Mouse (Mus musculus): Measurements from ENCODE around the gene Hmgb1. TPM values are rescaled to one million over a fixed set of nuclear protein-coding genes. Genes with fewer than 3 reads are reported as not detected.

Hmgb1 gene
- polyA plus RNA-seq, 1 experiment, result 173 TPM

- no peak overlapping the region for H3K27ac ChIP-seq (ENCODE audit: insufficient read depth, low read length)
- H3K4me1 ChIP-seq (ENCODE audit: control insufficient read depth, insufficient read depth, low read length), result peaks cover 2% of the 10 kb centered on the region; the same call in 1 of the 2 replicates
- TF ChIP-seq CTCF (IDR thresholded peaks at IDR 0.05; ENCODE audit: extremely low read depth, insufficient read depth, low read length) (no peak), POLR2A (IDR thresholded peaks at IDR 0.05; ENCODE audit: extremely low read depth, insufficient read depth, low read length) (no peak)
- no peak overlapping the region for H3K4me3 ChIP-seq (ENCODE audit: insufficient read depth, low read length)
Observed at GRCm38 (mm10) chr5:149003137-149003536, 181.2 kb downstream of the Hmgb1 start.

DNA sequence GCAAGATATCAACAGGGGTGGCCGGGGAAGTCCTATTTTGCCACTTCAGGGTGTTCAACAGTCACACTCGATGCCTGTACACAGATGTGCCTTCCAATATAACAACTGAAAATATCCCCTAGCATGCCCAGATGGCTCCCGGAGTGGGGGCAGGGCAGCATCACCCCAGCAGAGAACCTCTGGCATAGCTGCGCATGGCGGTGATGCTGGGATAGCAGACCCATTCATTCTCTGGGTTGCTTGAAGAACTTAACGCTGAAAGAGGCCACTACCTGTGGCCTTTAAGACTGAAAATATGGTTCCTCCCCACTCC, 181.5 kb downstream of the Hmgb1 start:
- Histone ChIP-seq H3K27ac (ENCODE audit: insufficient read depth, low read length) (no peak overlapping the region), H3K4me1 (ENCODE audit: control insufficient read depth, insufficient read depth, low read length) (peaks cover 2% of the 10 kb centered on the region; the same call in 1 of the 2 replicates), H3K4me3 (ENCODE audit: insufficient read depth, low read length) (no peak overlapping the region)
- TF ChIP-seq POLR2A (IDR thresholded peaks at IDR 0.05; ENCODE audit: extremely low read depth, insufficient read depth, low read length) (no peak), CTCF (IDR thresholded peaks at IDR 0.05; ENCODE audit: extremely low read depth, insufficient read depth, low read length) (no peak)

DNA sequence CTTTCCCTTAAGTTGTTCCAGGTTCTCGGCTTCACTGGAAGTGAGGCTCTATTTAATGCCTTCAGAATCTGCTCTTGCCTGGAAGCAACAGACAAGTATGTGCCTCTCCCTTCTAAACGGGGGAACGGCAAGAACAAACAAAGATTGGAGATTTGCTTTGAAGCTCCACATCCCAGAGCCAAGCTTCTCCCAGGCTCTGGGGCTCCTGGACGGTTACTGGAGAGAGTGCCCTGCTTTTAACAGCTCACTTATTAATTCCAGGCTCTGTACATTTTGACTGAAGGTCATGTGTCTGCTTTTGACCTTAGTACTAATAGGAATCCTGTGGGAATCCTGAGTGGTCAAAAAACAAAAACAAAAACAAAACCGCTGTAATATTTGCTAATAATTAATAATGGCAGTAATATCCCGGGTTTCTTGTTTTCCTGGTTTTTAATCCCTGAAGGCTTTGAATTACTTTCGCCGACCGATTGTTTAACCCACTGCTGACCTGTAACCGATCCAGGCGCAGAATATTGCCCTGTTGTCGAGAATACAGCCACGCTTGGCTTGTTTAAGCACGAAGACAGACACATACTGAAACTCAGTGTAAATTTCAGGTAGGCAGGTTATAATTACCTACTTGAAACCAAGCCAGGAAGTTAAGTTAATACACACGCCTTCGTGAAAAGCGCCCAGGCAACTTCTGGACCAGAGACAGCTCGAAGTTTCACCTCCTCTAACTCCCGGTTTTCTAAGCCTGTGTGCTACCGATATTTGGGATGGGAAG, 182.1 kb downstream of the Hmgb1 start:
- Histone ChIP-seq H3K4me3 (ENCODE audit: insufficient read depth, low read length) (no peak overlapping the region), H3K4me1 (ENCODE audit: control insufficient read depth, insufficient read depth, low read length) (no peaks in the 10 kb centered on the region; the same call in 1 of the 2 replicates), H3K27ac (ENCODE audit: insufficient read depth, low read length) (no peak overlapping the region)
- no peak for TF ChIP-seq CTCF (IDR thresholded peaks at IDR 0.05; ENCODE audit: extremely low read depth, insufficient read depth, low read length)
- no peak for TF ChIP-seq POLR2A (IDR thresholded peaks at IDR 0.05; ENCODE audit: extremely low read depth, insufficient read depth, low read length)

GRCm38 (mm10) chr5:148999802-149000201, 184.5 kb downstream of the Hmgb1 start:
- TF ChIP-seq POLR2A (IDR thresholded peaks at IDR 0.05; ENCODE audit: extremely low read depth, insufficient read depth, low read length) (no peak), CTCF (IDR thresholded peaks at IDR 0.05; ENCODE audit: extremely low read depth, insufficient read depth, low read length) (no peak)
- Histone ChIP-seq H3K27ac (ENCODE audit: insufficient read depth, low read length) (no peak overlapping the region), H3K4me1 (ENCODE audit: control insufficient read depth, insufficient read depth, low read length) (0 out of 2 replicates have a peak, but pooled peaks cover 2% of the 10 kb centered on the region), H3K4me3 (ENCODE audit: insufficient read depth, low read length) (no peak overlapping the region)

DNA sequence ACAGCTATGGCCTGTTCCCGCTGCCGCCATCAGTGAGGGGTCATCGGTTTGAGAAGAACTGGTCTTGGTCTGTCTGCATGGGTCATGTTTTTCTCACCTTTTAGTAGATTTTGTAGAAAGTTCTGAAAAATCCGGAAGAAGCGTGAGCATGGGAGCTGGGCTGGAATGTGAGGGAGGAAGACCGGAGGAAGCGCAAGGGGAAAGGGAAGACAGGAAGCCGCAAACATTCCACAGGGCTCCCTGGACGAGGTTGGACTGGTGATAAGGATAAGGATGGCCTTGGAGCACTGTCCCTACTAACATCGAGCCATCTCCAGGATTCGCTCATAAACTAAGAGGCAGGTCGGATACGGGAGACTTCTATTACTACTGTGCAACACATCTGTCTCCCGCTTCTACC, 185.8 kb downstream of the Hmgb1 start:
- H3K4me3 ChIP-seq (ENCODE audit: insufficient read depth, low read length), result no peak overlapping the region
- no peak overlapping the region for H3K27ac ChIP-seq (ENCODE audit: insufficient read depth, low read length)
- peaks cover 2% of the 10 kb centered on the region; the same call in 1 of the 2 replicates for H3K4me1 ChIP-seq (ENCODE audit: control insufficient read depth, insufficient read depth, low read length)
- TF ChIP-seq CTCF (IDR thresholded peaks at IDR 0.05; ENCODE audit: extremely low read depth, insufficient read depth, low read length) (no peak), POLR2A (IDR thresholded peaks at IDR 0.05; ENCODE audit: extremely low read depth, insufficient read depth, low read length) (no peak)

- TF ChIP-seq POLR2A (IDR thresholded peaks at IDR 0.05; ENCODE audit: extremely low read depth, insufficient read depth, low read length) (no peak), CTCF (IDR thresholded peaks at IDR 0.05; ENCODE audit: extremely low read depth, insufficient read depth, low read length) (no peak)
- H3K27ac ChIP-seq (ENCODE audit: insufficient read depth, low read length), result no peak overlapping the region
- H3K4me3 ChIP-seq (ENCODE audit: insufficient read depth, low read length), result no peak overlapping the region
- H3K4me1 ChIP-seq (ENCODE audit: control insufficient read depth, insufficient read depth, low read length), result peaks cover 2% of the 10 kb centered on the region; the same call in 1 of the 2 replicates
Observed at GRCm38 (mm10) chr5:148996709-148997037, 187.6 kb downstream of the Hmgb1 start.

Other genes with a start within 250 kb of the Hmgb1 start
- not detected in 2 replicates for gene Gm42791, start 189.3 kb downstream of the Hmgb1 start, polyA plus RNA-seq (2012; rRNA removed)
- 25.6 and 25.9 TPM in 2 replicates for gene Uspl1, start 139 bp downstream of the Hmgb1 start, polyA plus RNA-seq (2012; rRNA removed)
- gene Alox5ap, start 80.3 kb upstream of the Hmgb1 start, polyA plus RNA-seq (2012; rRNA removed), result 16.0 and 18.0 TPM in 2 replicates
- 10.0 and 10.5 TPM in 2 replicates for gene Medag, start 227.3 kb upstream of the Hmgb1 start, polyA plus RNA-seq (2012; rRNA removed)